Mouse (Mus musculus) C2C12 (cell line): ENCODE results near the gene Npb. TPM values are rescaled to one million over a fixed set of nuclear protein-coding genes. Genes with fewer than 3 reads are reported as not detected.

Source experiments
- H3K27me3 ChIP-seq: one replicate; pipeline ENCODE4 v1.6.1; 2011; ENCODE audit not compliant: control insufficient read depth, insufficient read depth, insufficient read length
- H3K36me3 ChIP-seq: one replicate; pipeline ENCODE4 v1.6.1; 2011; ENCODE audit not compliant: control insufficient read depth, insufficient read depth
- H3K4me3 ChIP-seq: one replicate; pipeline ENCODE4 v1.5.1; 2011; ENCODE audit warnings: mild to moderate bottlenecking, control low read depth; ENCODE audit not compliant: poor library complexity, insufficient read depth, severe bottlenecking
- H3K79me2 ChIP-seq: one replicate; pipeline ENCODE4 v1.6.1; 2011; ENCODE audit not compliant: control insufficient read depth, insufficient read depth
- H3K79me3 ChIP-seq: one replicate; pipeline ENCODE4 v1.6.1; 2011; ENCODE audit warnings: low read depth, control low read depth
- H3ac ChIP-seq: one replicate; pipeline ENCODE3; 2011; ENCODE audit warnings: low read depth; ENCODE audit not compliant: control insufficient read depth, insufficient read length
- CEBPB ChIP-seq: IDR thresholded peaks from one replicate; pipeline ENCODE4 v1.6.1; 2011; ENCODE audit warnings: low read depth, mild to moderate bottlenecking, control low read depth, moderate library complexity
- CTCF ChIP-seq: IDR thresholded peaks from one replicate; pipeline ENCODE4 v1.5.1; 2011; ENCODE audit not compliant: control insufficient read depth, insufficient read depth, insufficient read length
- FOSL1 ChIP-seq: IDR thresholded peaks from one replicate; pipeline ENCODE4 v1.8.0; 2011; ENCODE audit warnings: mild to moderate bottlenecking, low read length; ENCODE audit not compliant: poor library complexity, insufficient read depth, severe bottlenecking
- MAX ChIP-seq: IDR thresholded peaks from one replicate; pipeline ENCODE4 v1.6.1; 2011; ENCODE audit warnings: mild to moderate bottlenecking, control low read depth
- MYOD1 ChIP-seq: IDR thresholded peaks from one replicate; pipeline ENCODE4 v1.6.1; 2011; ENCODE audit warnings: low read depth; ENCODE audit not compliant: control insufficient read depth, insufficient read length
- MYOG ChIP-seq: IDR thresholded peaks from one replicate; pipeline ENCODE4 v1.6.1; 2011; ENCODE audit not compliant: control insufficient read depth, insufficient read length; ENCODE audit errors: extremely low read depth
- USF1 ChIP-seq: IDR thresholded peaks from one replicate; pipeline ENCODE4 v1.6.1; 2011; ENCODE audit warnings: low read depth, mild to moderate bottlenecking, control low read depth, moderate library complexity
- polyA plus RNA-seq: library from polyadenylated mRNA; unstranded; fragments of >200 nt; fragmentation: generic; extraction: Trizol; gene quantifications from one replicate; pipeline ENCODE4 v1.2.1, GENCODE M21; 2012; ENCODE audit warnings: missing spikeins

Npb gene
- polyA plus RNA-seq, 1 experiment: not detected

GRCm38 (mm10) chr11:120628601-120629340, 20.5 kb downstream of the Npb start:
- Histone ChIP-seq H3K36me3 (peaks cover 36% of the 10 kb centered on the region), H3K79me3 (peaks cover 76% of the 10 kb centered on the region), H3K79me2 (peaks cover 95% of the 10 kb centered on the region), H3K27me3 (no peaks in the 10 kb centered on the region), H3K4me3 (no peak overlapping the region), H3ac (no peak overlapping the region)
- no peak for TF ChIP-seq CEBPB
- TF ChIP-seq MYOG: no peak
- no peak for TF ChIP-seq FOSL1
- TF ChIP-seq MAX: no peak
- TF ChIP-seq MYOD1: no peak
- no peak for TF ChIP-seq CTCF
- TF ChIP-seq USF1: no peak

- Histone ChIP-seq H3ac (no peak overlapping the region), H3K27me3 (no peaks in the 10 kb centered on the region), H3K4me3 (no peak overlapping the region), H3K79me2 (peaks cover 95% of the 10 kb centered on the region), H3K36me3 (peaks cover 35% of the 10 kb centered on the region), H3K79me3 (peaks cover 75% of the 10 kb centered on the region)
- TF ChIP-seq MAX (no peak), MYOD1 (no peak), CTCF (no peak), CEBPB (no peak), FOSL1 (no peak), MYOG (no peak), USF1 (no peak)
Measured at GRCm38 (mm10) chr11:120629341-120629730, 21.1 kb downstream of the Npb start.

GRCm38 (mm10) chr11:120629911-120630310, 21.6 kb downstream of the Npb start:
- Histone ChIP-seq H3K27me3 (no peaks in the 10 kb centered on the region), H3ac (peak overlapping the region; percentile 20), H3K79me2 (peaks cover 95% of the 10 kb centered on the region), H3K4me3 (peak overlapping the region; percentile 21), H3K79me3 (peaks cover 78% of the 10 kb centered on the region), H3K36me3 (peaks cover 35% of the 10 kb centered on the region)
- no peak for TF ChIP-seq CTCF
- TF ChIP-seq FOSL1: no peak
- TF ChIP-seq MAX: no peak

- H3K36me3 ChIP-seq: peaks cover 35% of the 10 kb centered on the region
- peak overlapping the region; percentile 44 for H3ac ChIP-seq
- H3K79me3 ChIP-seq: peaks cover 77% of the 10 kb centered on the region
- H3K4me3 ChIP-seq: peak overlapping the region; percentile 21
- no peaks in the 10 kb centered on the region for H3K27me3 ChIP-seq
- TF ChIP-seq CEBPB (peak; percentile 56), MYOG (no peak)
- H3K79me2 ChIP-seq: peaks cover 95% of the 10 kb centered on the region
Measured at GRCm38 (mm10) chr11:120630401-120630871, 22.2 kb downstream of the Npb start.

GRCm38 (mm10) chr11:120630881-120631725, 22.8 kb downstream of the Npb start:
- no peak for TF ChIP-seq MYOD1
- no peak for TF ChIP-seq MAX
- no peak for TF ChIP-seq CEBPB
- TF ChIP-seq MYOG: no peak
- no peak for TF ChIP-seq FOSL1
- TF ChIP-seq USF1: no peak
- no peak for TF ChIP-seq CTCF
- Histone ChIP-seq H3K4me3 (peak overlapping the region; percentile 15), H3K36me3 (peaks cover 34% of the 10 kb centered on the region), H3K79me3 (peaks cover 73% of the 10 kb centered on the region), H3K27me3 (no peaks in the 10 kb centered on the region), H3ac (peak overlapping the region; percentile 44), H3K79me2 (peaks cover 95% of the 10 kb centered on the region)
